Mouse (Mus musculus) brain, embryonic 14.5 days (tissue): Measurements from ENCODE around the gene Dusp22. TPM values are rescaled to one million over a fixed set of nuclear protein-coding genes. Genes with fewer than 3 reads are reported as not detected.

Source experiments
- DNase-seq: peaks from one replicate; pipeline ENCODE4 v3.0.0-alpha.2; 2011; ENCODE audit warnings: low read depth
- CTCF ChIP-seq: fragments of 200-500 bp; IDR thresholded peaks from 2 replicates; pipeline ENCODE4 v1.5.1; 2012; ENCODE audit warnings: inconsistent platforms, mild to moderate bottlenecking, moderate library complexity, borderline replicate concordance; ENCODE audit not compliant: insufficient read depth, insufficient read length; ENCODE audit errors: extremely low read depth
- POLR2A ChIP-seq: fragments of 200-500 bp; IDR thresholded peaks from 2 replicates; pipeline ENCODE4 v1.6.1; 2012; ENCODE audit warnings: mild to moderate bottlenecking, inconsistent platforms, borderline replicate concordance; ENCODE audit not compliant: poor library complexity, insufficient read depth, insufficient read length, severe bottlenecking; ENCODE audit errors: extremely low read depth
- polyA plus RNA-seq: library from polyadenylated mRNA; depleted of rRNA; stranded (reverse); fragments of >200 nt; gene quantifications from 2 replicates; pipeline ENCODE4 v1.2.3, GENCODE M21; 2012

The Dusp22 gene
- polyA plus RNA-seq, 1 experiment: 20.4 TPM

DNA sequence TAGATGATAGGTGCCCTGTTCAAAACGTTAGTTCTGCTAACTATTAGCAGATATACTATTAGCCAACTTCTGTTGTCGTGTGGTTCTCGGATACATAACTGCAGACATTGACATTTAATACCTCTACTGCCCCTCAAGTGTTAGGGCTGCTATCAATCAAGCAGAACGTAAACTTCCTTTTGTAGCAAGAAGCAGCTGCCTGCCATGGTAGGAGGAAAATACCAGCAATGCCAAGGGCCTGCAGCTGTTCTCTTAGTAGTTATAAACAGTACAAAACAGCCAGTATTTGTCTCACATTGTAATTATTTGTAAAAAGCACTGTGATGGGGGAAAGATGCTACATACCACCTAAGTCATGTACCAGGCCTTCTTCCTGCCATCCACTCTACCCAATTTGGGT is 6.7 kb upstream of the Dusp22 start:
- no peak for TF ChIP-seq CTCF
- TF ChIP-seq POLR2A: no peak
- no peak for DNase-seq

DNA sequence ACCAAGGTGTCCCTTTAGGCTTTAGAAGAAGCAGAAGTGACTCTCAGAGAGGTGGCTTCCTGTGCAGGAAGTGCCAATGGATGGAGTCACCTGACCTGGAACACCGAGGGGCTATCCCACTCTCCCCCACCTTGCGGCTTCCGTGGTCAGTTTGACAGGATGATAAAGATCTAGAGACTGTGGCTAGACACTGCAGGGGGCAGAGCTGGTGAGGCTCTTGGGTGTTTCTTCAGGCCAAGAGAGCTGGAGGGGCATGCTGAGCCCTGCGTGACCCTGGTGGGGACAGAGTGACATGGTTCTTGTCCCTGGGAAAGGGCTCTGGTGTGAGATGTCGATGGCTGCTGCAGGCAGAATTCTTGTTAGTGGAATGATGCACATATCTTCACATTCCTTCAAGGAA is 5.3 kb upstream of the Dusp22 start:
- DNase-seq: no peak
- no peak for TF ChIP-seq CTCF
- no peak for TF ChIP-seq POLR2A

DNA sequence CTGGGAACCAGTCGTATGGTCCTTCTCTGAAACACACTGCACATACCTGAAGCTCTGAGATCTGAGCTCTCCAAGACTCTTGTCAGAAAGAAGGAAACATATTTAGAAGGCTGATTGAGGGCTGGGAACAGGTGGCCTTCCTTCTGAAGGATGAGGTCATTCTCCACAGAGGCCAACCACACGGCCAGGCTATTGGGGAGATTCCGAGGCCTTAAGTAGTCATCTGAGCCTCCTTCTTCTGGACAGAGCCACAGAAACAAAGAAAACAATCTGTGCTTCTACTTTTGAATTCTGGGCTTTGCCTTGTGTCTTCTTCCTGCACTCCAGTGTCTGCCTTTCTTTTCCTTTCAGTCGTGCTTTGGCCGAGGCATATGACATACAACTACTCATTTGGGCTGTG is 2.9 kb upstream of the Dusp22 start:
- no peak for TF ChIP-seq POLR2A
- no peak for TF ChIP-seq CTCF
- no peak for DNase-seq

DNA sequence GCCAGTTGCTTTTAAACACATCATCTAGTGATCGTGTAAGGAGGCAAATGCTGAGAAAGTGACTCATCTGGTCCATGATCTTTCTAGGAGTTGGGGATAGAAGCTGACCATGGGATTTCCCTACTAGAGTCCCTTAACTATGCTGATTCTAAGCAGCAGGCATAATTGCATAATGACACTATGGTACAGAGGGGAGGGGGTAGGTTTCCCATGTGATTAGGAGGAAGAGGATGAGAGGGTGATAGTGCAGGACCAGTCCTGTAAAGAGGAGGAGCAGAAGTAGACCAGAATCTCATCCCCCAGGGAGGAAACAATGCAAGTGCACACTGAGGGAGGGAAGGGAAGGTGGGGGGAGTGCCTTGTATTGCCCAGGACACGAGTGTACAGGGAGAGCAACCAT is 2.0 kb upstream of the Dusp22 start:
- TF ChIP-seq CTCF: no peak
- TF ChIP-seq POLR2A: no peak
- DNase-seq: no peak

DNA sequence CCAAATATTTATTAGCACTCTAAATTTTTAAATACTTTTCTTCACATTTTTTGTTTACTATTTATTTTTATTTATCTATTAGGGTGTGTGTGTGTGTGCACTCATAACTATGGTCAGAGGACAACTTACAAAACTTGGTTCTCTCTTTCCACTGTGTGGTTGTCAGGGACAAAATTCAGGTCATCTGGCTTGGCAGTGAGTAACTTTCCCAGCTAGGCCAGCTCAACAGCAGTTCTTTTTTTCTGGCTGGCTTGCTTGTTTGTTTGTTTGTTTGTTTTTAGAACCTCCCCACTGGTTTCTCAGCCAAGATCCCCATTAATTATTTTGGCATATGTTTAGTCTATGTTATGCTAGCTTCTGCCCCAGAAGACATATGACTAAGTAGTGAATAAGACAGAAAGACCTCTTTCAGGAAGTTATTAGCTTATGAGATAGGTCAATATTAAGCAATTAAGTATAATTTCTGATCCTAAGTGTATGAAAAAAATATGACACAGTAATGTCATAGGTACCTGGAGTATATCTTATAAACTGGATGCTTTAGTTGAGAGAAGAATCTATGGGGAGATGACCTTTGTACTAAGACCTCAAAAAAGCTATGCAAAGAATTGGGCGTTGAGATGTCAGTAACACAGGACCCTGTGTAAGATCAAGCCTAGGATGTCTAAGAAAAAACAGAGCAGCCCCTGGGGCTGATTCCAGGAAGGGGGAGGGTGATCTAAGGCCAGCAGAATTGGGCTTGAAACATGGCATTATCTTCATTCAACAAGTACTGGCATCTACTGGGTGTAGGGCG is 1.4 kb upstream of the Dusp22 start:
- TF ChIP-seq POLR2A: no peak
- TF ChIP-seq CTCF: no peak
- no peak for DNase-seq

DNA sequence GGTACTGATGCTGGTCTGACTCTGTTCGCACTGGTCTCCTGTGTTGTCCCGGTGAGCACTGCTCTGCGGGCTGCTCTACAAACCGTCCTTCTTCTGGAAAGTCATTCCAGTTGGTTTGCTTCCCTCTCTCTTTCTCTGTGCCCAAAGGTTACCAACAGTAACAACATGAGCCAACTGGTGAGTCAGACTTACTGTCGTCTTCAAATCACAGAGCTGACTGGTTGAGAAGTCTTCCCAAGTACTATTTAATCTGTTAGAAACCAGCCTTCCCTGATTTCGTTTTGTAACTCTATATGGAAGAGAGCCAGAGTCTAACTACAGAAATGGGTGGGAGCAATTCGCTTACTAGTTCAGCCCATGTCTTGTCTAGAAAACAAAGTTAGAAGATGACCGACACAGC is 5.5 kb downstream of the Dusp22 start:
- no peak for DNase-seq
- no peak for TF ChIP-seq CTCF
- TF ChIP-seq POLR2A: no peak

DNA sequence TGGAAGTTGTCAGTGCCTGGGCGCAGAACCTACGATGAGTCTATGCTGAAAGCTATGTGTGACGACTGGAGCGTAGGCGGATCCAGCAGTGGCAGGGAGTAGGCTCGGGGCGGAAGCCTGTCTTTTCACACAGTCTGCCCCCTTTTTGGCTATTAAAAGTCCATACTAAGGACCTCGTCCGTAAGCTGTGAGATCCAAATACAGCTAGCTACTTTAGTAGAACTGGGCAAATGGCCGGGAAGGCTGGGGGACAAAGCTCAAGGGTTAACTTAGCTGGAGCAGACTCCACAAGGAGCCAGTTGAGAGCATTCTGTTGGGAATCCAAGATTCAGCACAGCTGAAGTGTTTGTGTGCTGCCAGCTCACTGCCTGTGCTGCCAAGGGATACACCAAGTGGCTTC is 6.7 kb downstream of the Dusp22 start:
- TF ChIP-seq CTCF (no peak), POLR2A (no peak)
- no peak for DNase-seq

DNA sequence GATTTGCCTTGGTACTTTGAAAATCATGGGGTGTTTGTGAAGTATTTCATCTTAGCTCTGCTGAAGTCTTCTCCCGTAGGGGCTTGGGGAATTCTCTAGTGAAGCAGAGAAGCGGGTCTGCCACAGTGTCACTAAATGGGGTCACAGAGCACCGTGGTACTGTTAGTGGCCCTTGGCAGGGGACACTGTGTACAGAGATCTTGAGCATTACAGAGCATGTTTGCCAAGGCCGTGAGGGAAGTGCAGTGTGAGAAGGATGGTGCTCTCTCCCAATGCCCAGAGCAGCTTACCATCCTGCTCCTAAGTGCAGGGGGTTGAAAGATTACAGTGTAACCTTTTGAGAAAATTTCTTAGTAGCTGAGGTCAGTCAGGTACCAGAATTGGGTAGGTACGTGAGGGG is 8.5 kb downstream of the Dusp22 start:
- TF ChIP-seq POLR2A (no peak), CTCF (no peak)
- no peak for DNase-seq

DNA sequence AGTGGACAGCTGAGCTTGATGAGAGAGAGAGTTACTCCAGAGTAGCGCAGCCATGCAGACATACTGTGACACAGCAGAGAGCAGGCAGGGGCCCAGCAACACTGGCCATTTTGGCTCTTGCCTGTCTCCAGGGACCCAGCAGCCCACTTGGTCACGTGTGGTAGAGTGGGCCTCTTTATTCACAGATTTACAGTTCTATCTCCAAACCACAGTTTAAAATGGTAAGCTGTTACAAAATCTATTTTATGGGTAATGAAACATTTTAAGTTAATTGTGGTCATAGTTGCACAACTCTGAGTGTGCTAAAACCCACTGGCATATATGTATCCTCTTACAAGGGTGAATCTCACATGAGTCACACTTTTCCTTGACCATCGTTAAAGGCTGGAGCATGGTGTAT is 9.5 kb downstream of the Dusp22 start:
- no peak for DNase-seq
- TF ChIP-seq POLR2A (no peak), CTCF (no peak)

DNA sequence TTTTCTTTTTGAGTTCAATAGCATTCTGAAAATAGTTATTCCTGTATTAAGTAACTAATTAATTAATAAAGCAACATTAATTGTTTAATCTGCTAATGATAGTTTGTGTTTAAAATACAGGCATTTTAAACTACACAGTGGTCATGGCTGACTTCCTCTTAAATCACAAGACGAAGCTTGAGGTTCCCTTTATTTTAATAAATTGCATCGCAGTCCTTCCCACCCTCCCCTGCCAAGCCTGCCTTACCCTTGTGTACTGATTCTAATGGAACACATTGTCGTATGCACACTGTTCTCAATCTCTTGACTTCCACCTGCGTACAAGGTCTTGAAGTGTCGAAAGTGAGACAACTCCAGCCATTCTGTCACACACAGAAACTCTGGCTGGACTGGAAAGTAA is 14.1 kb downstream of the Dusp22 start:
- DNase-seq: no peak
- TF ChIP-seq CTCF (no peak), POLR2A (no peak)

DNA sequence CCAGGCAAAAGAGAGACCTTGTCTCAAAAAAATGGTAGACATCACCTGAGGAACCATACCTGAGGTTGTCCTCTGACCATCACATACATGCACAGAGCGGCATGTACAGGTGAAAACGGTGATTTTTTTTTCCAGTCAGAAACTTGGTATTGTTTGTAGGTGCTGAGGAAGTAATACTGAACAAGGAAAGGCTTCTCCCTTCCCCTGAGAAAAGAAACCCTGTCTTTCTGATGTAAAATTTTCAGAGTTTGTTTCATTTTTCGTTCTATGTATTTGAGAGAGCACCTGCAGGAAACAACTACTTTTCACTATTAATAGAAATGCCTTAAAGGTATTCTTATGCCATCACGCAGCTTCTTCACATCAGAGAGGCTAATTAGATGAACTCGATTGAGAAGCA is 19.0 kb downstream of the Dusp22 start:
- TF ChIP-seq POLR2A: no peak
- no peak for TF ChIP-seq CTCF
- no peak for DNase-seq

DNA sequence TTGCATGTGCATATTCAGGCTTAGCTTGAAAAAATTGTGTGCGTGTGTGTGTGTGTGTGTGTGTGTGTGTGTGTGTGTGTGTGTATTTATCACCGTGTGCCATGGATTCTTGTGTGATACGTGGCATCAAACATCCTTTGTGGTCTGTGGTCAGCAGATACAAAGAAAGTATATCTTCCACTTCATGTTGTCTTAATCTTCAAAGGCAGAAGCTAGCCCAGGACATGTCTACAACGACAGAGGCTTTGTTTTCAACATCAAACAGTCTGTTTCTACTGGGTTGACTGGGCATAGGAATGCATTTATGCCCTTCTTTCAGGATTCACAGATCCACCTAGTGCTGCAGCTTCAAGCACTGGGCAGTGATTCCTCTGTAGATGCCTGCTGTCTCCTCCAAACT is 22.1 kb downstream of the Dusp22 start:
- DNase-seq: no peak
- TF ChIP-seq CTCF: no peak
- no peak for TF ChIP-seq POLR2A
